Mouse (Mus musculus) frontal cortex, adult (tissue): ENCODE results near the gene Slc50a1.

Source experiments
- ATAC-seq: cut with Nextera tagmentation; 2 replicates; pipeline ENCODE4 v1.9.2; 2017; ENCODE audit warnings: mild to moderate bottlenecking, moderate library complexity, mixed read lengths; ENCODE audit not compliant: low TSS enrichment

Gene Slc50a1

DNA sequence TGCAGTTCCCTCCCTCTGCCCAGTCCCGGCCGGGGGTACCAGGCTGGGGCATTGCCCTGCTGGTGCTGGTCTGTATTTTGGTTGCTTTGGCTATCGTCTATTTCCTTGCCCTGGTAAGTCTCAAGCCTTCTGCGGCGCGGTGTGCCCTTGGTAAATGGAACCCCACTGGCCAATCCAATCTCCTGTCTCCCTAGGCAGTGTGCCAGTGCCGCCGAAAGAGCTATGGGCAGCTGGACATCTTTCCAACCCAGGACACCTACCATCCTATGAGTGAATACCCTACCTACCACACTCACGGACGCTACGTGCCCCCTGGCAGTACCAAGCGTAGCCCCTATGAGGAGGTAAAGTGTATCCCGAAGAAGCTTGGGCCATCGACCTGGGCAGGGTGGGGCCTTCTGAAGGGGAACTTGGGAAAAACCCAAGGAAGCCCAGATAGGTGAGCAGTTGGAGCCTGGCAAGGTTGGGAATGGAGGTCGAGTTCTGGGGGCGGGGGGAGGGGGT lies 38.5 kb downstream of the Slc50a1 start:
- no peak for ATAC-seq

DNA sequence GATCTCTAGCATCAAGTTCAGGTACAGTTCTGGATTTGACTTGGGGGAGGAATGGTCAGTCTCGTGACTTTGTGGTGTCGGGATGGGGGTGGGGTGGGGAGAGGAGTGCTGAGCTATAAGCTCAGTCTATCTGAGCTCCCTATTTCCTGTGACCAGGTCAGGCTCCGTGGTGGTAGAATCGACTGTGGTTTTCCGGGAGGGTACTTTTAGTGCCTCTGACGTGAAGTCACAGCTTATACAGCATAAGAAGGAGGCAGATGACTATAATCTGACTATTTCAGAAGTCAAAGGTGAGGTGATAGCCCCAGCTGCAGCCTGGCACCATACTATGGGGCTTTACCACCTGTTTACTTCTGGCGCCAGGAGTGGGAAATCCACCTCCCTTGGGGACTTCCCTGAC lies 39.0 kb downstream of the Slc50a1 start:
- ATAC-seq = no peak

DNA sequence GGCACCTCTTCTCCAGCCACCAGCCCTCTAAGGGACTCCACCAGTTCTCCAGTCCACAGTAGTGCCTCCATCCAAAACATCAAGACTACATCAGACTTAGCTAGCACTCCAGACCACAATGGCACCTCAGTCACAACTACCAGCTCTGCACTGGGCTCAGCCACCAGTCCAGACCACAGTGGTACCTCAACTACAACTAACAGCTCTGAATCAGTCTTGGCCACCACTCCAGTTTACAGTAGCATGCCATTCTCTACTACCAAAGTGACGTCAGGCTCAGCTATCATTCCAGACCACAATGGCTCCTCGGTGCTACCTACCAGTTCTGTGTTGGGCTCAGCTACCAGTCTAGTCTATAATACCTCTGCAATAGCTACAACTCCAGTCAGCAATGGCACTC lies 39.8 kb downstream of the Slc50a1 start:
- no peak for ATAC-seq

DNA sequence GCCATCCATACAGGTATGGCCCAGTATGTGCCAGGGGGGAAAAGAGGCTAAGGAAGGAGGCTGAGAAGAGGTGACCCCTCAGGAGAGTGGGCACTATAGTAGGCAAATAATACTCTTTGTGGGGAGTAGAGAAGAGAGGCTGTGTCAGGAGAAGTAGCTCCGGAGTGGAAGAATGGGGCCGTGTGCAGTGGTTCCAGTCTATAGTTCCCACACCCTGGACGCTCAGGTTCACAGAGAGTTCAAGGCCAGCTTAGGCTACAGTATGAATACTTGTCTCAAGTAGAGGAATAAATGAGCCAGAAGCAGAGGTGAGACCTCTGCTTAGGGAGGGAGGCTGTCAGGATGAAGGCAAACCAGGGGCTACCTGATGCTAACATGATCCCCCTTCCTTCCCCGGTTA lies 41.1 kb downstream of the Slc50a1 start:
- ATAC-seq = no peak

- ATAC-seq = no peak
Observed at GRCm38 (mm10) chr3:89228836-89229235, 41.5 kb downstream of the Slc50a1 start, which contains the start of gene Muc1. Muc1 (plus strand) TSS chr3:89229057.

- peak; percentile 51 for ATAC-seq
Observed at GRCm38 (mm10) chr3:89228180-89228549, 42.2 kb downstream of the Slc50a1 start.

- ATAC-seq = peak; percentile 71
Observed at GRCm38 (mm10) chr3:89227307-89228179, 42.8 kb downstream of the Slc50a1 start.

GRCm38 (mm10) chr3:89226900-89227299 lies 43.5 kb downstream of the Slc50a1 start, which contains the start of gene Mtx1:
Mtx1 (minus strand) TSS chr3:89227088.
- no peak for ATAC-seq

DNA sequence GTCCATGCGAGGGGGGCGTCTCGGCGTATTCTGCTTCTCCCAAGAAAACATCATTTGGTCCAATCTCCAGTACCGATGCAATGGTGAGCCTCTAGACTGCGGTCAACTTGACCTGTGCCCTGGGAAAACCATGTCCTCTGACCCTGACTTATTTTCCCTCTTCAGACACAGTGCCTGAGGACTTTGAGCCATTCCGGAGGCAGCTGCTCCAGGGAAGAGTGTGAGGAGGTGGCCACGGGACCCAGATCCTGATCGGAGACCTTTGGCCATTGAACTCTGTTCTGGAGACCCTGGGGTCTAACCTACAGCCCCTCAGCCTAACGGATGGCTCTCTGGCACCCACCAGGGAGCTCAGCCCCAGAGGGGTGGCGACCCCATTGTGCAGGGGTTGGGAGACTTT lies 44.0 kb downstream of the Slc50a1 start:
- ATAC-seq = no peak

DNA sequence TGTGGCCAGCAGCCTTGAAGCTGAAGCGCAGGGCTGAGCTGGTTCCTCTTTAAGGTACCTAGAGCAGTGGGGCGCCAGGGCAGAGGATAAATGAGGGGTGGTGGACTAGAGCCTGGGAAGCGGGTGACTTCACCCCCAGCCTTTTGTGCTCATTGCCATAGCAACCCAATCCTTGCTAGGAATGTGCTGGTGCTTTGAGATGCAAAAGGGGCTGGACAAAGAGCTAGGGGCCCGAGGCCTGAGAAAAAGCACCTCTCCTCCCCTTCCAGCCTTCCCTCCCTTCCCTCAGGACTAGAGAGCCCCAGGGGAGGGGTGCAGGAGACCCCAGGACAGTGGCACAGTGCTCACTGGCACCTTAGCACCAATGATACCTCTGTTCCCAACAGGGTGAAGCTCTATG lies 44.5 kb downstream of the Slc50a1 start:
- 0 out of 2 replicates have a peak, but pooled peaks have one; percentile 4 for ATAC-seq

DNA sequence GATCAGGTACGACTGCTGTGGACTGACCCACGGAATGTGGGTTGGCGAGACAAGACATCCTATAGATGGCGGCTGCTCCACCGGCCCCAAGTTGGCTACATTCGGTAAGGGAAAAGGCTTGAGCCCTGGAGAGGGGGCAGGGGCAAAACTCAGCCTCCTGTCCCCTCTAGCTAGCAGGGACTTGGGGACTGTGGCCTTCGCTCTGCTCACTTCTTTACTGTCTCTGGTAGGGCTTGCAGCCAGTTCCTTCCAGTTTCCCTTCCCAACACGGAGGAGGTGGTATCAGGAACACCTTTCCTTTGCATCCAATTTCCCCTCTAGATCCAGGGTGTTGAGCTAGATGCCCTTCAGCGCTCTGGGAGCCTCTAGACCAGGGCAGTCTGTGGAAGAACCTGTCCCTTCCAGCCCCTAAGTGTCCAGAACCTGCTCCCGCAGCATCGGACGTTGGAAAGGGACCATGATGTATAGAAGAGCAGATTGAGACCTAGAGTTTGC lies 45.0 kb downstream of the Slc50a1 start:
- no peak for ATAC-seq

DNA sequence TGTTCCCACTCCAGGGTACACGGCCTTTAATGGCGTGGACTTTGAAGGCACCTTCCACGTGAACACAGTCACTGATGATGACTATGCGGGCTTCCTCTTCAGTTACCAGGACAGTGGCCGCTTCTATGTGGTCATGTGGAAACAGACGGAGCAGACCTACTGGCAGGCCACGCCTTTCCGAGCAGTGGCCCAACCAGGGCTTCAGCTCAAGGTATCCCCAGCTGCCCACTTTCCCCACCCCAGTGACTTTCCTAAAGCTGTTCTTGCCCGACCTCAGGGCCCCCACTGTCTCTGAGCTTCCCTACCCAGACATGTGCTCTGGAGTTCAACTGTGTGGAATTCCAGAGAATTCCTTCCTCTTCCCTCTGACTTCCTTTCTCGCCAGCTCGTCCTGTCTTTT lies 45.6 kb downstream of the Slc50a1 start:
- no peak for ATAC-seq

GRCm38 (mm10) chr3:89221167-89221566 lies 49.2 kb downstream of the Slc50a1 start:
- ATAC-seq = peak; percentile 51; the same call in 1 of the 2 replicates

- no peak for ATAC-seq
Observed at GRCm38 (mm10) chr3:89219546-89219945, 50.8 kb downstream of the Slc50a1 start.

- ATAC-seq = no peak
Observed at GRCm38 (mm10) chr3:89218271-89218670, 52.1 kb downstream of the Slc50a1 start.
